Mouse (Mus musculus): Measurements from ENCODE around the gene Epb41l1. TPM values are rescaled to one million over a fixed set of nuclear protein-coding genes. Genes with fewer than 3 reads are reported as not detected.

Epb41l1 gene
- polyA plus RNA-seq, 1 experiment from 2014 or later: 2.1 TPM

- DNase-seq (no peak), ATAC-seq (ENCODE audit: insufficient read depth) (no peak)
- Histone ChIP-seq H3K4me3 (ENCODE audit: low read depth, low read length) (peak overlapping the region; percentile 64; the same call in 1 of the 2 replicates), H3K4me2 (peak overlapping the region; percentile 88; the same call in 1 of the 2 replicates), H3K36me3 (ENCODE audit: insufficient read depth) (no peaks in the 10 kb centered on the region), H3K27ac (ENCODE audit: low read depth) (no peak overlapping the region; the same call in 1 of the 2 replicates), H3K9me3 (ENCODE audit: low read depth, low read length) (no peaks in the 10 kb centered on the region), H3K27me3 (ENCODE audit: insufficient read depth, low read length) (no peaks in the 10 kb centered on the region), H3K9ac (no peak overlapping the region), H3K4me1 (ENCODE audit: insufficient read depth) (peaks cover 12% of the 10 kb centered on the region; the same call in 1 of the 2 replicates)
- 21% methylated on average over 5 of the region's 5 CpGs for WGBS
- TF ChIP-seq CTCF (IDR thresholded peaks at IDR 0.05; ENCODE audit: low read depth): no peak
Observed at GRCm38 (mm10) chr2:156476748-156477151, 56.0 kb downstream of the Epb41l1 start.

- TF ChIP-seq CTCF (IDR thresholded peaks at IDR 0.05; ENCODE audit: low read depth): no peak
- Histone ChIP-seq H3K9me3 (ENCODE audit: low read depth, low read length) (no peaks in the 10 kb centered on the region), H3K4me1 (ENCODE audit: insufficient read depth) (peaks cover 11% of the 10 kb centered on the region; the same call in 1 of the 2 replicates), H3K4me2 (no peak overlapping the region), H3K27me3 (ENCODE audit: insufficient read depth, low read length) (no peaks in the 10 kb centered on the region), H3K9ac (no peak overlapping the region), H3K27ac (ENCODE audit: low read depth) (no peak overlapping the region), H3K4me3 (ENCODE audit: low read depth, low read length) (no peak overlapping the region), H3K36me3 (ENCODE audit: insufficient read depth) (no peaks in the 10 kb centered on the region)
- DNase-seq (no peak), ATAC-seq (ENCODE audit: insufficient read depth) (no peak)
- 71% methylated on average over 13 of the region's 13 CpGs for WGBS
Observed at GRCm38 (mm10) chr2:156478046-156478690, 57.5 kb downstream of the Epb41l1 start.

- Histone ChIP-seq H3K36me3 (ENCODE audit: insufficient read depth) (no peaks in the 10 kb centered on the region), H3K27ac (ENCODE audit: low read depth) (no peak overlapping the region), H3K4me1 (ENCODE audit: insufficient read depth) (0 out of 2 replicates have a peak, but pooled peaks cover under 1% of the 10 kb centered on the region), H3K27me3 (ENCODE audit: insufficient read depth, low read length) (no peaks in the 10 kb centered on the region), H3K4me3 (ENCODE audit: low read depth, low read length) (no peak overlapping the region), H3K4me2 (no peak overlapping the region), H3K9me3 (ENCODE audit: low read depth, low read length) (no peaks in the 10 kb centered on the region), H3K9ac (no peak overlapping the region)
- DNase-seq (no peak), ATAC-seq (ENCODE audit: insufficient read depth) (no peak)
- whole genome bisulfite sequencing: 60% methylated on average over 7 of the region's 7 CpGs
- no peak for TF ChIP-seq CTCF (IDR thresholded peaks at IDR 0.05; ENCODE audit: low read depth)
Observed at GRCm38 (mm10) chr2:156479833-156480232, 59.1 kb downstream of the Epb41l1 start.

GRCm38 (mm10) chr2:156480267-156480666, 59.6 kb downstream of the Epb41l1 start:
- H3K4me1 ChIP-seq (ENCODE audit: insufficient read depth): no peaks in the 10 kb centered on the region
- 83% methylated on average over 7 of the region's 7 CpGs for whole genome bisulfite sequencing
- no peaks in the 10 kb centered on the region for H3K36me3 ChIP-seq (ENCODE audit: insufficient read depth)
- DNase-seq: no peak
- no peaks in the 10 kb centered on the region for H3K9me3 ChIP-seq (ENCODE audit: low read depth, low read length)
- H3K27me3 ChIP-seq (ENCODE audit: insufficient read depth, low read length): no peaks in the 10 kb centered on the region
- no peak for ATAC-seq (ENCODE audit: insufficient read depth)
- H3K9ac ChIP-seq: no peak overlapping the region
- no peak for TF ChIP-seq CTCF (IDR thresholded peaks at IDR 0.05; ENCODE audit: low read depth)
- H3K4me2 ChIP-seq: no peak overlapping the region
- H3K27ac ChIP-seq (ENCODE audit: low read depth): no peak overlapping the region
- no peak overlapping the region for H3K4me3 ChIP-seq (ENCODE audit: low read depth, low read length)

- peak; percentile 70 for DNase-seq
- peak; percentile 68 for TF ChIP-seq CTCF (IDR thresholded peaks at IDR 0.05; ENCODE audit: low read depth)
Observed at GRCm38 (mm10) chr2:156482299-156482698, 61.6 kb downstream of the Epb41l1 start.

GRCm38 (mm10) chr2:156482764-156483163, 62.1 kb downstream of the Epb41l1 start:
- Histone ChIP-seq H3K4me2 (no peak overlapping the region), H3K36me3 (ENCODE audit: insufficient read depth) (no peaks in the 10 kb centered on the region), H3K4me1 (ENCODE audit: insufficient read depth) (no peaks in the 10 kb centered on the region), H3K27me3 (ENCODE audit: insufficient read depth, low read length) (no peaks in the 10 kb centered on the region), H3K4me3 (ENCODE audit: low read depth, low read length) (no peak overlapping the region), H3K27ac (ENCODE audit: low read depth) (no peak overlapping the region), H3K9ac (no peak overlapping the region), H3K9me3 (ENCODE audit: low read depth, low read length) (no peaks in the 10 kb centered on the region)
- no peak for TF ChIP-seq CTCF (IDR thresholded peaks at IDR 0.05; ENCODE audit: low read depth)
- no peak for DNase-seq
- WGBS: 80% methylated on average over 3 of the region's 3 CpGs
- ATAC-seq (ENCODE audit: insufficient read depth): no peak

More at GRCm38 (mm10) chr2:156482299-156482698, 61.6 kb downstream of the Epb41l1 start:
- H3K4me1 ChIP-seq (ENCODE audit: insufficient read depth): no peaks in the 10 kb centered on the region
- no peak overlapping the region for H3K4me3 ChIP-seq (ENCODE audit: low read depth, low read length)
- H3K36me3 ChIP-seq (ENCODE audit: insufficient read depth): no peaks in the 10 kb centered on the region
- H3K27me3 ChIP-seq (ENCODE audit: insufficient read depth, low read length): no peaks in the 10 kb centered on the region
- no peak overlapping the region for H3K9ac ChIP-seq
- no peak overlapping the region for H3K4me2 ChIP-seq
- H3K27ac ChIP-seq (ENCODE audit: low read depth): no peak overlapping the region
- no peaks in the 10 kb centered on the region for H3K9me3 ChIP-seq (ENCODE audit: low read depth, low read length)
- ATAC-seq (ENCODE audit: insufficient read depth): no peak
- 29% methylated on average over 13 of the region's 13 CpGs for WGBS

- no peak for TF ChIP-seq CTCF (IDR thresholded peaks at IDR 0.05; ENCODE audit: low read depth)
- WGBS: 87% methylated on average over 7 of the region's 7 CpGs
- no peaks in the 10 kb centered on the region for H3K27me3 ChIP-seq (ENCODE audit: insufficient read depth, low read length)
- H3K9ac ChIP-seq: no peak overlapping the region
- H3K9me3 ChIP-seq (ENCODE audit: low read depth, low read length): no peaks in the 10 kb centered on the region
- H3K4me1 ChIP-seq (ENCODE audit: insufficient read depth): no peaks in the 10 kb centered on the region
- ATAC-seq (ENCODE audit: insufficient read depth) (no peak), DNase-seq (no peak)
- H3K27ac ChIP-seq (ENCODE audit: low read depth): no peak overlapping the region
- H3K4me2 ChIP-seq: no peak overlapping the region
- H3K36me3 ChIP-seq (ENCODE audit: insufficient read depth): no peaks in the 10 kb centered on the region
- no peak overlapping the region for H3K4me3 ChIP-seq (ENCODE audit: low read depth, low read length)
Observed at GRCm38 (mm10) chr2:156483204-156483603, 62.5 kb downstream of the Epb41l1 start.

Data from lung, embryonic 14.5 days (tissue).